Mouse (Mus musculus): ENCODE results near the gene Gm21903. TPM values are rescaled to one million over a fixed set of nuclear protein-coding genes. Genes with fewer than 3 reads are reported as not detected.

The Gm21903 gene
- polyA plus RNA-seq (2015; fragmentation: Nextera tagmentation; extraction: Ambion mirVana): not detected in 2 replicates

GRCm38 (mm10) chr17:39043241-39043640, at the start of gene Gm21903:
TSS of gene Gm21903 (minus strand) at chr17:39043341.

GRCm38 (mm10) chr17:39076937-39077336, 33.8 kb upstream of the Gm21903 start, which contains the start of gene Esp23:
TSS of gene Esp23 (minus strand) at chr17:39077037.

GRCm38 (mm10) chr17:39036395-39036794, 6.7 kb downstream of the Gm21903 start, which contains the start of gene Esp24:
TSS of gene Esp24 (plus strand) at chr17:39036695.

Other genes with a start within 250 kb of the Gm21903 start
- not detected in 2 replicates for gene Esp24, start 6.6 kb downstream of the Gm21903 start, polyA plus RNA-seq (2015; fragmentation: Nextera tagmentation; extraction: Ambion mirVana)
- gene Esp23, start 33.7 kb upstream of the Gm21903 start, polyA plus RNA-seq (2015; fragmentation: Nextera tagmentation; extraction: Ambion mirVana): not detected in 2 replicates
- gene Esp22, start 52.0 kb upstream of the Gm21903 start, polyA plus RNA-seq (2015; fragmentation: Nextera tagmentation; extraction: Ambion mirVana): not detected in 2 replicates

Measured in urinary bladder, postnatal 0 days (tissue).